Mouse (Mus musculus) hindbrain, embryonic 11.5 days (tissue): ENCODE measurements around the gene C2. TPM values are rescaled to one million over a fixed set of nuclear protein-coding genes. Genes with fewer than 3 reads are reported as not detected.

Experiments
- ATAC-seq: fragments of 200-750 bp; cut with Nextera tagmentation; 2 replicates; pipeline ENCODE4 v1.8.0; 2017; ENCODE audit warnings: mild to moderate bottlenecking, moderate TSS enrichment, moderate library complexity; ENCODE audit not compliant: low FRiP score
- DNase-seq: peaks from one replicate; pipeline ENCODE4 v3.0.0-alpha.2; 2015; ENCODE audit warnings: low spot score
- H3K27ac ChIP-seq: fragments of 300-500 bp; sonication (generic); 2 replicates; pipeline ENCODE4 v1.5.1; 2014; ENCODE audit warnings: mild to moderate bottlenecking, low read depth, low read length
- H3K27me3 ChIP-seq: fragments of 300-500 bp; sonication (generic); 2 replicates; pipeline ENCODE4 v1.6.1; 2014; ENCODE audit warnings: mild to moderate bottlenecking, low read length, moderate library complexity, mixed read lengths; ENCODE audit not compliant: control insufficient read depth, insufficient read depth
- H3K36me3 ChIP-seq: fragments of 300-500 bp; sonication (generic); 2 replicates; pipeline ENCODE4 v1.6.1; 2014; ENCODE audit warnings: mild to moderate bottlenecking, low read length, moderate library complexity, mixed read lengths; ENCODE audit not compliant: control insufficient read depth, insufficient read depth
- H3K4me1 ChIP-seq: fragments of 300-500 bp; sonication (generic); replicated peaks from 2 replicates; pipeline ENCODE4 v1.6.1; 2014; ENCODE audit warnings: low read length, mixed read lengths; ENCODE audit not compliant: control insufficient read depth, insufficient read depth
- H3K4me2 ChIP-seq: fragments of 300-500 bp; sonication (generic); replicated peaks from 2 replicates; pipeline ENCODE4 v1.6.1; 2014; ENCODE audit warnings: mild to moderate bottlenecking, low read depth, low read length
- H3K4me3 ChIP-seq: fragments of 300-500 bp; sonication (generic); 2 replicates; pipeline ENCODE4 v1.5.1; 2014; ENCODE audit warnings: low read depth, low read length
- H3K9ac ChIP-seq: fragments of 300-500 bp; sonication (generic); 2 replicates; pipeline ENCODE4 v1.6.1; 2014; ENCODE audit warnings: low read depth, low read length
- H3K9me3 ChIP-seq: fragments of 300-500 bp; sonication (generic); 2 replicates; pipeline ENCODE4 v1.6.1; 2016; ENCODE audit warnings: low read length; ENCODE audit not compliant: control insufficient read depth
- WGBS: fragments of 180-500 bp; shearing (Covaris S2); extraction: QIAGEN DNeasy Blood & Tissue Kit; methylation state at CpG from one replicate; pipeline ENCODE4 v1.1.7; 2014; 5-methylcytosine and 5-hydroxymethylcytosine counted together
- polyA plus RNA-seq: library from polyadenylated mRNA; unstranded; fragments of >200 nt; fragmentation: Nextera tagmentation; extraction: Ambion mirVana; gene quantifications from 2 replicates; pipeline ENCODE4 v1.2.1, GENCODE M21; 2014

The C2 gene
- polyA plus RNA-seq, 1 experiment from 2014 or later, result 1.2 TPM

- H3K4me2 ChIP-seq, result no peak overlapping the region
- DNase-seq (no peak), ATAC-seq (no peak)
- H3K9ac ChIP-seq, result no peak overlapping the region
- no peaks in the 10 kb centered on the region for H3K9me3 ChIP-seq
- H3K4me3 ChIP-seq, result no peak overlapping the region
- WGBS, result 74% methylated on average over 23 of the region's 24 CpGs
- H3K27ac ChIP-seq, result no peak overlapping the region
- 0 out of 2 replicates have a peak, but pooled peaks cover 3% of the 10 kb centered on the region for H3K4me1 ChIP-seq
- no peaks in the 10 kb centered on the region for H3K27me3 ChIP-seq
- no peaks in the 10 kb centered on the region for H3K36me3 ChIP-seq
These were observed 36.0 kb upstream of the C2 start for GRCm38 (mm10) chr17:34934031-34934430.

- 0 out of 2 replicates have a peak, but pooled peaks cover 3% of the 10 kb centered on the region for H3K4me1 ChIP-seq
- no peak overlapping the region for H3K9ac ChIP-seq
- H3K4me3 ChIP-seq, result peak overlapping the region; percentile 69; the same call in 1 of the 2 replicates
- no peaks in the 10 kb centered on the region for H3K27me3 ChIP-seq
- no peaks in the 10 kb centered on the region for H3K36me3 ChIP-seq
- peak overlapping the region; percentile 93 for H3K4me2 ChIP-seq
- no peak overlapping the region for H3K27ac ChIP-seq
- 91% methylated on average over 8 of the region's 8 CpGs for WGBS
- no peaks in the 10 kb centered on the region for H3K9me3 ChIP-seq
- DNase-seq, result no peak
- ATAC-seq, result no peak
These were observed 34.2 kb upstream of the C2 start for GRCm38 (mm10) chr17:34932287-34932686.

DNA sequence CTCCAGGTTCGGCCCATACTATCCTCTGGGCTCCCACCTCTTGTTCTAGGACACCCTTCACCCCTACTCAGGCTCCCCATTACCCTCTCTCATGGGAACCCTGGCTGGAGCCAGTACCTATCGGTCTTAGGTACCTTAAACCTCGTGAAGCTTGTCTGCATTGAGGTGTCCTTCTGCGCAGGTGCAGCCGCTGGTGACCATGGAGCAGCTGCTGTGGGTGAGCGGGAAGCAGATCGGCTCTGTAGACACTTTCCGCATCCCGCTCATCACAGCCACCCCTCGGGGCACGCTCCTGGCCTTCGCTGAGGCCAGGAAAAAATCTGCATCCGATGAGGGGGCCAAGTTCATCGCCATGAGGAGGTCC, 33.7 kb upstream of the C2 start:
- ATAC-seq (peak; percentile 56; the same call in 1 of the 2 replicates), DNase-seq (no peak)
- H3K27ac ChIP-seq, result no peak overlapping the region
- peak overlapping the region; percentile 75 for H3K9ac ChIP-seq
- H3K4me2 ChIP-seq, result peak overlapping the region; percentile 93
- no peaks in the 10 kb centered on the region for H3K36me3 ChIP-seq
- no peaks in the 10 kb centered on the region for H3K27me3 ChIP-seq
- 0 out of 2 replicates have a peak, but pooled peaks cover 3% of the 10 kb centered on the region for H3K4me1 ChIP-seq
- WGBS, result 19% methylated on average over 14 of the region's 14 CpGs
- peak overlapping the region; percentile 69 for H3K4me3 ChIP-seq
- no peaks in the 10 kb centered on the region for H3K9me3 ChIP-seq

DNA sequence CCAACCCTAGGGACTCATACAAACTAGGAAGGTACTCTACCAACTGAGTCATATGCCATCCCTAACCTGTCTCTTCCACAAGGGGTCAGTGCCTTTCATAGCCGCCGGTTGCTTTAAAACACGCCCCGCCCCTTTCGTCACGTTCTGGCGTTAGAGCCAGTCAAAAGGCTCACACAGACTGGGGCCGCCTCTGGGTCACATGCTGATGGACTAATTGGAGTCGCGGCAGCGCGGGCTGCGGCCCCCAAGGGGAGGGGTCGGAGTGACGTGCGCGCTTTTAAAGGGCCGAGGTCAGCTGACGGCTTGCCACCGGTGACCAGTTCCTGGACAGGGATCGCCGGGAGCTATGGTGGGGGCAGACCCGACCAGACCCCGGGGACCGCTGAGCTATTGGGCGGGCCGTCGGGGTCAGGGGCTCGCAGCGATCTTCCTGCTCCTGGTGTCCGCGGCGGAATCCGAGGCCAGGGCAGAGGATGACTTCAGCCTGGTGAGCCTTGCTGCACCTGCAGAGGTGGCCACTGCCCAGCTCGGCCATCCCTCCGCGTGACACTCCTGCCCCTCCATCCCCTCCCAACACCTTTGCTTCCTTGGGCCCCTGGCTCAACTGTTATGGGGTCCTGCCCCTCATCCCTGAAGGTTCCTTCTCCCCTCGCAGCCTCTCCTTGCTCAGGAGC, 33.1 kb upstream of the C2 start, which contains the start of gene Neu1:
TSS of gene Neu1 (plus strand) at position 193 of the 674 bp plus-strand sequence.
- Histone ChIP-seq H3K27me3 (no peaks in the 10 kb centered on the region), H3K4me2 (peak within 1 kb of the TSS; percentile 93), H3K4me3 (peak within 1 kb of the TSS; percentile 69), H3K36me3 (no peaks in the 10 kb centered on the region), H3K27ac (no peak within 1 kb of the TSS), H3K4me1 (0 out of 2 replicates have a peak, but pooled peaks cover 3% of the 10 kb centered on the region), H3K9me3 (no peaks in the 10 kb centered on the region), H3K9ac (peak within 1 kb of the TSS; percentile 75)
- WGBS, result 1% methylated on average over 37 of the region's 38 CpGs
- ATAC-seq (peak; percentile 96), DNase-seq (peak; percentile 98)

DNA sequence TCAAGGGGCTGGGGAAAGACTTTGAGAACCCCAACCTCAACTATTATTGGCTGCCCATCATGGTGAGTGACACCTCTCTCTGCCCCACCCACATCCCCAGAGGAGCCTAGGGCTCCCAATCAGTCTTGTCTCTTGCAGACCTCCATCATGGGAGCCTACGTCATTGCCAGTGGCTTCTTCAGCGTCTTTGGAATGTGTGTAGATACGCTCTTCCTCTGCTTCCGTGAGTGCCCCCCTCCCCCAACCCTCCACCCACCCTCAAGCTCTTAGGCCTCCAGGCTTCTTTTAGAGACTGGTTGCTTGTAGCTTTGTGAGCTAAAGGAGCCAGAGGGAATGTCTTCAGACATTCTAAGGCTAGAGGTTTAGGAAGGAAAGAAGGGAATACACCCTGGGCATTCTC, 30.8 kb upstream of the C2 start:
- H3K9ac ChIP-seq, result no peak overlapping the region
- ATAC-seq (no peak), DNase-seq (no peak)
- WGBS, result 72% methylated on average over 4 of the region's 4 CpGs
- no peak overlapping the region for H3K4me3 ChIP-seq
- H3K27me3 ChIP-seq, result no peaks in the 10 kb centered on the region
- H3K27ac ChIP-seq, result no peak overlapping the region
- no peak overlapping the region for H3K4me2 ChIP-seq
- H3K9me3 ChIP-seq, result no peaks in the 10 kb centered on the region
- H3K36me3 ChIP-seq, result no peaks in the 10 kb centered on the region
- H3K4me1 ChIP-seq, result 0 out of 2 replicates have a peak, but pooled peaks cover 3% of the 10 kb centered on the region

DNA sequence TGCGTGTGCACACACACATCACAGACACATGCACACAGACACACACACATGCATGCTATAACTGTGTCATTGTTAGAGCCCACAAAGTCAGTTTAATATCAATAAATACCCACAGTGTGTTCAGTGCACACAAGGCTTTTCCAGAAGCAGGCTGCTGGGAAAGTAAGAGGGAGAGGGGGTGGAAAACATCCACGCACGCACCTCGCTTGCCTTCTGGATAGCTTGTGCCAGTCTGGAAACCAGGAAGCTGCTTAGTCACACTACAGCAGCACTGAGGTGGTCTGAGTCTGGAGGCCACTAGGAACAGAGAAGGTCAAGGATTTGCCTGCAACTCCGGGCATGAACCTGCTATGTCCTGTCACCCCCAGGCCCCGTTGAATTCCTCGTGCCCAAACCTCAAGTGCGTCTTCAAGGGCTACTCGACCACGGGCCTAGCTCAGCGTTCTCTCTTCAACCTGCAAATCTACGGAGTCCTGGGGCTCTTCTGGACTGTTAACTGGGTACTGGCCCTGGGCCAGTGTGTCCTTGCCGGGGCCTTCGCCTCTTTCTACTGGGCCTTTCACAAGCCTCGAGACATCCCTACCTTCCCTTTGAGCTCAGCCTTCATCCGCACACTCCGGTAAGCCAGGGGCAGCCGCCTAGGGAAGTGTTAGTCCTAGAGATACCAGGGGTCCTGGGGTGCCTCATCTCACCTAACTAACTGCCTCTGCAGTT, 29.4 kb upstream of the C2 start:
- WGBS, result 87% methylated on average over 18 of the region's 18 CpGs
- 0 out of 2 replicates have a peak, but pooled peaks cover 3% of the 10 kb centered on the region for H3K4me1 ChIP-seq
- H3K27me3 ChIP-seq, result no peaks in the 10 kb centered on the region
- no peak overlapping the region for H3K4me2 ChIP-seq
- H3K27ac ChIP-seq, result no peak overlapping the region
- H3K36me3 ChIP-seq, result no peaks in the 10 kb centered on the region
- H3K9ac ChIP-seq, result no peak overlapping the region
- ATAC-seq, result no peak
- no peak for DNase-seq
- H3K4me3 ChIP-seq, result no peak overlapping the region
- no peaks in the 10 kb centered on the region for H3K9me3 ChIP-seq

DNA sequence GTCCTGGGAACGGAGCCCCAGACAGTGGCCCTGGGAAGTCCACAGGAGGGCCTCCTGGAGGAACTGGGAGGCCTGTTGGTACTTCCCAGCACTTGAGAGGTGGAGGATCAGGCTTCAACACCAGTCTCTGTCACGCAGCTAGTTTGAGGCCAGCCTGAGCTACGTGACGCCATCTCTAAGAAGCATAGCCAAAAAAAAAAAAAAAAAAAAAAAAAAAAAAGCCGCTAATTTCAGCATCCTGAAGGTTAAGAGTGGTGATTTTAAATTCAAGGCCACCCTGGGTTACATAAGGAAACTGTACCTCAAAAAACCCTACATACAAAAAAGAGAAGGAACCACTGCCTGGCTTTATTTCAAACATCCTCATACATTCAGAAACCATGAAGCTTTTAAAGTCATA, 26.2 kb upstream of the C2 start:
- ATAC-seq (no peak), DNase-seq (no peak)
- Histone ChIP-seq H3K27ac (no peak overlapping the region), H3K27me3 (no peaks in the 10 kb centered on the region), H3K4me3 (no peak overlapping the region), H3K4me1 (no peaks in the 10 kb centered on the region), H3K4me2 (no peak overlapping the region), H3K36me3 (no peaks in the 10 kb centered on the region), H3K9me3 (no peaks in the 10 kb centered on the region), H3K9ac (no peak overlapping the region)
- 72% methylated on average over 5 of the region's 5 CpGs for WGBS

GRCm38 (mm10) chr17:34922939-34923338, 24.9 kb upstream of the C2 start:
- Histone ChIP-seq H3K9ac (no peak overlapping the region), H3K27ac (no peak overlapping the region), H3K36me3 (no peaks in the 10 kb centered on the region), H3K9me3 (no peaks in the 10 kb centered on the region), H3K4me1 (no peaks in the 10 kb centered on the region), H3K4me3 (no peak overlapping the region), H3K4me2 (no peak overlapping the region), H3K27me3 (no peaks in the 10 kb centered on the region)
- ATAC-seq (no peak), DNase-seq (no peak)
- 57% methylated on average over 6 of the region's 6 CpGs for WGBS

GRCm38 (mm10) chr17:34917188-34917587, 19.1 kb upstream of the C2 start:
- Histone ChIP-seq H3K27ac (no peak overlapping the region), H3K4me3 (no peak overlapping the region), H3K9me3 (no peaks in the 10 kb centered on the region), H3K4me2 (no peak overlapping the region), H3K27me3 (no peaks in the 10 kb centered on the region), H3K4me1 (no peaks in the 10 kb centered on the region), H3K9ac (no peak overlapping the region), H3K36me3 (peaks cover 9% of the 10 kb centered on the region)
- 81% methylated on average over 9 of the region's 9 CpGs for WGBS
- no peak for DNase-seq
- no peak for ATAC-seq
